15 mouse cellular contexts compared by ENCODE assay signal in genomic region chr1:79815446-79815845, GRCm38 (mm10).
"Had no signal": no experiment of that assay in that cellular context is flagged by ENCODE, and none has a peak within 500 bp of the region (broad histone marks: within the 10 kb centered on the region; RNA-seq: fewer than 3 reads in every experiment).

No protein-coding gene starts in this region.

- DNase-seq: retina, postnatal 1 day; right cerebral cortex, adult 18-20 months; right cerebral cortex, postnatal 14 days; right cerebral cortex, postnatal 25 days; right cerebral cortex, postnatal 4 days; spleen, adult 18-20 months; thymus, adult 18-20 months; thymus, adult 2 months; thymus, postnatal 14 days; thymus, postnatal 25 days; thymus, postnatal 36 days; thymus, postnatal 4 days had no signal

- H3K4me1 ChIP-seq: neural tube, embryonic 15.5 days; stomach, embryonic 15.5 days had no signal

- H3K9me3 ChIP-seq: neural tube, embryonic 15.5 days; stomach, embryonic 15.5 days had no signal

- H3K4me3 ChIP-seq: neural tube, embryonic 15.5 days; stomach, embryonic 15.5 days had no signal

- H3K4me2 ChIP-seq: neural tube, embryonic 15.5 days; stomach, embryonic 15.5 days had no signal

- H3K9ac ChIP-seq: neural tube, embryonic 15.5 days; stomach, embryonic 15.5 days had no signal

- H3K36me3 ChIP-seq: stomach, embryonic 15.5 days had no signal

- H3K27ac ChIP-seq: neural tube, embryonic 15.5 days; stomach, embryonic 15.5 days; stomach, postnatal 0 days had no signal

- H3K27me3 ChIP-seq: neural tube, embryonic 15.5 days; stomach, embryonic 15.5 days had no signal
